Mouse (Mus musculus): Measurements from ENCODE around the gene Htt.

Gene Htt

GRCm38 (mm10) chr5:34896697-34897453 is 135.3 kb downstream of the Htt start:
- no peak for DNase-seq (ENCODE audit: low spot score)

- DNase-seq (ENCODE audit: low spot score) = no peak
Observed at GRCm38 (mm10) chr5:34899787-34900469, 138.4 kb downstream of the Htt start.

- DNase-seq (ENCODE audit: low spot score) = no peak
Observed at GRCm38 (mm10) chr5:34902371-34902770, 140.8 kb downstream of the Htt start.

GRCm38 (mm10) chr5:34902811-34903385 is 141.4 kb downstream of the Htt start:
- DNase-seq (ENCODE audit: low spot score) = peak; percentile 77

GRCm38 (mm10) chr5:34904412-34904811 is 142.9 kb downstream of the Htt start:
- no peak for DNase-seq (ENCODE audit: low spot score)

- no peak for DNase-seq (ENCODE audit: low spot score)
Observed at GRCm38 (mm10) chr5:34907230-34907629, 145.7 kb downstream of the Htt start.

- DNase-seq (ENCODE audit: low spot score) = no peak
Observed at GRCm38 (mm10) chr5:34907910-34908725, 146.6 kb downstream of the Htt start, which contains the start of gene Msantd1. Msantd1 (plus strand) TSS chr5:34908012.

GRCm38 (mm10) chr5:34908726-34909633 is 147.4 kb downstream of the Htt start:
- no peak for DNase-seq (ENCODE audit: low spot score)

GRCm38 (mm10) chr5:34909634-34910503 is 148.3 kb downstream of the Htt start:
- no peak for DNase-seq (ENCODE audit: low spot score)

- DNase-seq (ENCODE audit: low spot score) = no peak
Observed at GRCm38 (mm10) chr5:34910504-34910815, 148.9 kb downstream of the Htt start.

- peak; percentile 82 for DNase-seq (ENCODE audit: low spot score)
Observed at GRCm38 (mm10) chr5:34915801-34916200, 154.3 kb downstream of the Htt start.

- DNase-seq (ENCODE audit: low spot score) = peak; percentile 38
Observed at GRCm38 (mm10) chr5:34917234-34917655, 155.7 kb downstream of the Htt start.

GRCm38 (mm10) chr5:34918785-34919184 is 157.2 kb downstream of the Htt start:
- DNase-seq (ENCODE audit: low spot score) = no peak

GRCm38 (mm10) chr5:34922531-34922930 is 161.0 kb downstream of the Htt start:
- no peak for DNase-seq (ENCODE audit: low spot score)

- no peak for DNase-seq (ENCODE audit: low spot score)
Observed at GRCm38 (mm10) chr5:34923920-34924319, 162.4 kb downstream of the Htt start.

GRCm38 (mm10) chr5:34924519-34924918 is 163.0 kb downstream of the Htt start:
- no peak for DNase-seq (ENCODE audit: low spot score)

- DNase-seq (ENCODE audit: low spot score) = no peak
Observed at GRCm38 (mm10) chr5:34927648-34928047, 166.1 kb downstream of the Htt start.

GRCm38 (mm10) chr5:34930151-34930975 is 168.8 kb downstream of the Htt start:
- no peak for DNase-seq (ENCODE audit: low spot score)

GRCm38 (mm10) chr5:34931091-34931490 is 169.6 kb downstream of the Htt start:
- no peak for DNase-seq (ENCODE audit: low spot score)

Measured in layer of hippocampus, adult 11-12 months (tissue).